Mouse (Mus musculus): ENCODE data around the gene Xrcc1.

DNA sequence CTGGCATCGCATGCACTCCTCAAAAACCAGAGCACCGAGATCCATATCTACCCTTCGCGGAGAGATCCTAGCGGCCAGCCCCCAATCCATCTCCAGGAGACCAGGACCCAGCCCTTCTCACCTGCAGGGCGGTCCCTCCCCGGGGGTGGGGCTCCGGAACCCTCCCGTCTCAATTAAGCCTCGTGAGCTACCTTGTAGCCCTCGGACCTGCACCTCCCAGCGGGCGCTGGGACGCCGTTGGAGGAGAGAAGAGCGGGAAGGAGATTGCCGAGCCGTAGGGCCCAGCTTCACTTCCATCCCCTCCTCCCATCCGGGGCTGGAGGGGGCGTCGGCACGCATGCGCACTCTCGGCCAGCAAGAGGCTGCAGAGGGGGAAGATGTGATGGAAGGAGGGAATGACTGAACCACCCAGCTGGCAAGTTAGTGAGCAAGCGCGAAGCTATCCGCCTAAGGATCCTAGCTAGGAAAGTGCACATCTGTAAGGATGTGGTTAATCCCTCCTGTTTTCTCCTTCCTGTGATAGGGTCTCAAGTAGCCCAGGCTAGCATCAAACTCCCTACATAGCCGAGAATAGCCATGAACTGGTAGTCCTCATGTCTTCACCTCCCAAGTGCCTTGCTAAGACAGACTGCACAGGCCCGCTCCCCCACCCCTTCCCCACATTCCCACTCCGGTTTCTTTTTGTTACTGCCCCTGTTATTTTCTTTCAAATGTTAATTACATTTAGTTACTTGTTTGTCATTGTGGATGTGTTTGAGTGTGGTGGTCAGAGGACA, 41.4 kb downstream of the Xrcc1 start, which contains the start of the genes Ethe1 and Zfp575:
- TF ChIP-seq EP300 (IDR thresholded peaks at IDR 0.05) (no peak), CTCF (IDR thresholded peaks at IDR 0.05) (no peak)
